Mouse (Mus musculus): ENCODE measurements around the gene Ndc80. TPM values are rescaled to one million over a fixed set of nuclear protein-coding genes. Genes with fewer than 3 reads are reported as not detected.

The Ndc80 gene
- total and polyA plus RNA-seq, 3 experiments: 24.4 to 44.5 (median 41.8) TPM

- Histone ChIP-seq H3K9ac (ENCODE audit: insufficient read depth, low read depth) (no peak overlapping the region), H3K79me2 (replicated peaks; ENCODE audit: control insufficient read depth, extremely low read depth, insufficient read depth, poor library complexity, severe bottlenecking) (no peaks in the 10 kb centered on the region), H3K36me3 (replicated peaks in 1 of 2; ENCODE audit: control insufficient read depth in 1 of 2, insufficient read depth in 1 of 2, low read length in 1 of 2) (no peaks in the 10 kb centered on the region), H3K9me3 (replicated peaks; ENCODE audit: low read length) (peaks cover 5% of the 10 kb centered on the region), H3K27ac (ENCODE audit: insufficient read depth, low read depth) (no peak overlapping the region), H3K4me2 (ENCODE audit: insufficient read depth, low read depth, poor library complexity, severe bottlenecking) (no peak overlapping the region), H3K27me3 (replicated peaks) (no peaks in the 10 kb centered on the region), H3K4me3 (replicated peaks in 1 of 3; ENCODE audit: low read depth in 2 of 3, low read length in 2 of 3, poor library complexity in 1 of 3) (no peak overlapping the region), H3K4me1 (ENCODE audit: control insufficient read depth in 1 of 2, insufficient read depth in 2 of 2) (peaks cover 8 to 39% of the 10 kb centered on the region in 2 experiments; a peak in 3 of 4 replicates)
- dilution Hi-C loops (cut with MboI; ENCODE audit: extremely low pct_ligation_motif_present, extremely low pct_unique_long_range_greater_than_20kb, low sequenced_read_pairs) (no loop called here), in situ Hi-C loops (cut with MboI; ENCODE audit: low pct_ligation_motif_present, low pct_unique_long_range_greater_than_20kb, low sequenced_read_pairs) (no loop called here)
- no peak for TF ChIP-seq NELFE (IDR thresholded peaks at IDR 0.05; ENCODE audit: low read depth, low read length)
- no peak for TF ChIP-seq USF2 (conservative IDR thresholded peaks at IDR 0.05; ENCODE audit: low read depth, low read length)
- TF ChIP-seq BHLHE40 (IDR thresholded peaks at IDR 0.05; ENCODE audit: low read depth, low read length): no peak
- DNase-seq (ENCODE audit: extremely low read depth): no peak
Measured at GRCm38 (mm10) chr17:71483418-71484060, 43.1 kb downstream of the Ndc80 start.

- H3K79me2 ChIP-seq (replicated peaks; ENCODE audit: control insufficient read depth, extremely low read depth, insufficient read depth, poor library complexity, severe bottlenecking): peaks cover 5% of the 10 kb centered on the region
- H3K4me1 ChIP-seq (ENCODE audit: control insufficient read depth in 1 of 2, insufficient read depth in 2 of 2): peaks cover 8 to 27% of the 10 kb centered on the region in 2 experiments
- H3K4me2 ChIP-seq (ENCODE audit: insufficient read depth, low read depth, poor library complexity, severe bottlenecking): peak overlapping the region; percentile 40
- H3K9ac ChIP-seq (ENCODE audit: insufficient read depth, low read depth): no peak overlapping the region
- H3K4me3 ChIP-seq (replicated peaks in 1 of 3; ENCODE audit: low read depth in 2 of 3, low read length in 2 of 3, poor library complexity in 1 of 3): no peak overlapping the region
- H3K27me3 ChIP-seq (replicated peaks): peaks cover 2% of the 10 kb centered on the region
- H3K9me3 ChIP-seq (replicated peaks; ENCODE audit: low read length): no peaks in the 10 kb centered on the region
- in situ Hi-C loops (cut with MboI; ENCODE audit: low pct_ligation_motif_present, low pct_unique_long_range_greater_than_20kb, low sequenced_read_pairs): no loop called here
- no peaks in the 10 kb centered on the region for H3K36me3 ChIP-seq (replicated peaks in 1 of 2; ENCODE audit: control insufficient read depth in 1 of 2, insufficient read depth in 1 of 2, low read length in 1 of 2)
- dilution Hi-C loops (cut with MboI; ENCODE audit: extremely low pct_ligation_motif_present, extremely low pct_unique_long_range_greater_than_20kb, low sequenced_read_pairs): no loop called here
- TF ChIP-seq MYC (IDR thresholded peaks at IDR 0.05; ENCODE audit: low read depth, low read length): peak; percentile 44; the same call in 1 of the 2 replicates
- TF ChIP-seq E2F4 (IDR thresholded peaks at IDR 0.05; ENCODE audit: insufficient replicate concordance, low read depth, low read length): no peak
- no peak for TF ChIP-seq CHD1 (IDR thresholded peaks at IDR 0.05; ENCODE audit: low read depth, low read length)
- TF ChIP-seq IRF4 (IDR thresholded peaks at IDR 0.05; ENCODE audit: low read depth, low read length): peak; percentile 54; the same call in 1 of the 2 replicates
- no peak for TF ChIP-seq CTCF (conservative IDR thresholded peaks at IDR 0.05 in 1 of 2, IDR thresholded peaks at IDR 0.05 in 1 of 2; ENCODE audit: low read depth in 2 of 2, low read length in 2 of 2)
- TF ChIP-seq UBTF (IDR thresholded peaks at IDR 0.05; ENCODE audit: low read depth, low read length): no peak
- no peak for TF ChIP-seq TBP (conservative IDR thresholded peaks at IDR 0.05; ENCODE audit: low read depth, low read length)
- peak; percentile 56; the same call in 1 of the 2 replicates for TF ChIP-seq TCF12 (IDR thresholded peaks at IDR 0.05; ENCODE audit: low read depth, low read length)
- TF ChIP-seq EP300 (IDR thresholded peaks at IDR 0.05; ENCODE audit: low read length): peak; percentile 28
- no peak for TF ChIP-seq MEF2A (IDR thresholded peaks at IDR 0.05; ENCODE audit: borderline replicate concordance, low read depth, low read length)
- no peak for TF ChIP-seq GABPA (IDR thresholded peaks at IDR 0.05; ENCODE audit: insufficient replicate concordance, low read depth, low read length)
- no peak for TF ChIP-seq MAX (IDR thresholded peaks at IDR 0.05; ENCODE audit: low read length)
- TF ChIP-seq BHLHE40 (IDR thresholded peaks at IDR 0.05; ENCODE audit: low read depth, low read length): peak; percentile 99
- TF ChIP-seq CHD2 (IDR thresholded peaks at IDR 0.05; ENCODE audit: low read length): 0 out of 2 replicates have a peak, but pooled peaks have one; percentile 24
- TF ChIP-seq ZC3H11A (IDR thresholded peaks at IDR 0.05; ENCODE audit: low read depth, low read length): no peak
- TF ChIP-seq KAT2A (IDR thresholded peaks at IDR 0.05; ENCODE audit: insufficient replicate concordance, low read length): no peak
- peak; percentile 53; the same call in 1 of the 2 replicates for TF ChIP-seq SIN3A (IDR thresholded peaks at IDR 0.05; ENCODE audit: low read length)
- TF ChIP-seq ETS1 (conservative IDR thresholded peaks at IDR 0.05; ENCODE audit: low read depth, low read length): peak; percentile 98
- TF ChIP-seq MAFK (IDR thresholded peaks at IDR 0.05; ENCODE audit: insufficient replicate concordance, low read length): 0 out of 2 replicates have a peak, but pooled peaks have one; percentile 31
- no peak for TF ChIP-seq NRF1 (IDR thresholded peaks at IDR 0.05; ENCODE audit: low read depth, low read length)
- TF ChIP-seq ZNF384 (IDR thresholded peaks at IDR 0.05; ENCODE audit: low read depth, low read length): peak; percentile 92
- no peak overlapping the region for H3K27ac ChIP-seq (ENCODE audit: insufficient read depth, low read depth)
- DNase-seq (ENCODE audit: extremely low read depth): peak; percentile 74
Measured at GRCm38 (mm10) chr17:71479381-71479901, 47.2 kb downstream of the Ndc80 start.
